Mouse (Mus musculus) ES-Bruce4 (cell line): ENCODE results near the gene Actl11. TPM values are rescaled to one million over a fixed set of nuclear protein-coding genes. Genes with fewer than 3 reads are reported as not detected.
A peak's percentile ranks its signal among the peaks of the same experiment; 100 is the strongest.

Experiments used
- H3K27ac ChIP-seq: 2 replicates; pipeline ENCODE4 v1.5.1; 2012; ENCODE audit warnings: low read length, inconsistent platforms; ENCODE audit not compliant: insufficient read depth
- H3K27me3 ChIP-seq: 2 replicates; pipeline ENCODE4 v1.6.1; 2012; ENCODE audit warnings: mild to moderate bottlenecking, low read length, inconsistent platforms; ENCODE audit not compliant: control insufficient read depth, poor library complexity, insufficient read depth, severe bottlenecking
- H3K36me3 ChIP-seq: 2 replicates; pipeline ENCODE4 v1.6.1; 2012; ENCODE audit warnings: inconsistent platforms, mild to moderate bottlenecking, low read length, moderate library complexity; ENCODE audit not compliant: control insufficient read depth, poor library complexity, insufficient read depth, severe bottlenecking
- H3K4me1 ChIP-seq: one replicate; pipeline ENCODE4 v1.8.1; 2011; ENCODE audit warnings: low read length; ENCODE audit not compliant: control insufficient read depth, insufficient read depth
- H3K4me3 ChIP-seq: 2 replicates; pipeline ENCODE4 v1.5.1; 2011; ENCODE audit warnings: low read depth, mild to moderate bottlenecking, low read length
- H3K9ac ChIP-seq: 2 replicates; pipeline ENCODE4 v1.6.1; 2012; ENCODE audit warnings: low read depth, mild to moderate bottlenecking, inconsistent platforms; ENCODE audit not compliant: poor library complexity, severe bottlenecking
- H3K9me3 ChIP-seq: replicated peaks from 2 replicates; pipeline ENCODE4 v1.6.1; 2012; ENCODE audit warnings: mild to moderate bottlenecking, low read length, inconsistent platforms; ENCODE audit not compliant: control insufficient read depth, poor library complexity, insufficient read depth, severe bottlenecking
- CTCF ChIP-seq: IDR thresholded peaks from one replicate; pipeline ENCODE4 v1.8.1; 2011; ENCODE audit warnings: low read depth, low read length
- EP300 ChIP-seq: IDR thresholded peaks from 2 replicates; pipeline ENCODE4 v1.6.1; 2011; ENCODE audit warnings: low read depth, low read length; ENCODE audit not compliant: insufficient read depth
- POLR2A ChIP-seq: IDR thresholded peaks from one replicate; pipeline ENCODE4 v1.8.1; 2011; ENCODE audit warnings: low read length; ENCODE audit not compliant: insufficient read depth
- polyA plus RNA-seq: library from polyadenylated mRNA; stranded (reverse); fragments of >200 nt; gene quantifications from 2 replicates; pipeline ENCODE4 v1.2.4, GENCODE M21; 2011; ENCODE audit warnings: low read depth; ENCODE audit not compliant: missing spikeins, insufficient read depth, insufficient read length

Actl11 gene
- polyA plus RNA-seq, 1 experiment: not detected

- no peaks in the 10 kb centered on the region for H3K27me3 ChIP-seq
- H3K36me3 ChIP-seq: no peaks in the 10 kb centered on the region
- H3K4me1 ChIP-seq: peaks cover 2% of the 10 kb centered on the region
- TF ChIP-seq EP300 (no peak), CTCF (no peak), POLR2A (no peak)
- no peak overlapping the region for H3K27ac ChIP-seq
- no peaks in the 10 kb centered on the region for H3K9me3 ChIP-seq
- H3K4me3 ChIP-seq: no peak overlapping the region
- no peak overlapping the region for H3K9ac ChIP-seq
Measured at GRCm38 (mm10) chr9:107917895-107918608, 10.2 kb upstream of the Actl11 start.

- H3K4me3 ChIP-seq: no peak overlapping the region
- H3K9ac ChIP-seq: no peak overlapping the region
- no peaks in the 10 kb centered on the region for H3K9me3 ChIP-seq
- H3K27me3 ChIP-seq: no peaks in the 10 kb centered on the region
- no peak overlapping the region for H3K27ac ChIP-seq
- H3K4me1 ChIP-seq: peaks cover 2% of the 10 kb centered on the region
- no peaks in the 10 kb centered on the region for H3K36me3 ChIP-seq
- TF ChIP-seq CTCF (no peak), POLR2A (no peak), EP300 (no peak)
Measured at GRCm38 (mm10) chr9:107918884-107919283, 9.4 kb upstream of the Actl11 start.

- Histone ChIP-seq H3K27me3 (no peaks in the 10 kb centered on the region), H3K36me3 (no peaks in the 10 kb centered on the region), H3K9me3 (no peaks in the 10 kb centered on the region), H3K27ac (no peak overlapping the region), H3K4me1 (peaks cover 2% of the 10 kb centered on the region), H3K4me3 (no peak overlapping the region), H3K9ac (no peak overlapping the region)
- TF ChIP-seq CTCF: no peak
- no peak for TF ChIP-seq EP300
- no peak for TF ChIP-seq POLR2A
Measured at GRCm38 (mm10) chr9:107919441-107919840, 8.8 kb upstream of the Actl11 start.

- H3K9me3 ChIP-seq: no peaks in the 10 kb centered on the region
- no peak overlapping the region for H3K27ac ChIP-seq
- no peaks in the 10 kb centered on the region for H3K27me3 ChIP-seq
- peak; percentile 79 for TF ChIP-seq CTCF
- no peak for TF ChIP-seq EP300
- no peaks in the 10 kb centered on the region for H3K36me3 ChIP-seq
- H3K4me1 ChIP-seq: no peaks in the 10 kb centered on the region
- no peak overlapping the region for H3K9ac ChIP-seq
- no peak overlapping the region for H3K4me3 ChIP-seq
Measured at GRCm38 (mm10) chr9:107923021-107923420, 5.2 kb upstream of the Actl11 start.

- Histone ChIP-seq H3K9ac (no peak overlapping the region), H3K4me1 (no peaks in the 10 kb centered on the region), H3K36me3 (no peaks in the 10 kb centered on the region), H3K27ac (no peak overlapping the region), H3K4me3 (no peak overlapping the region), H3K27me3 (no peaks in the 10 kb centered on the region), H3K9me3 (no peaks in the 10 kb centered on the region)
- TF ChIP-seq EP300 (no peak), CTCF (no peak), POLR2A (no peak)
Measured at GRCm38 (mm10) chr9:107923956-107924355, 4.3 kb upstream of the Actl11 start.

- Histone ChIP-seq H3K27me3 (no peaks in the 10 kb centered on the region), H3K36me3 (no peaks in the 10 kb centered on the region), H3K27ac (no peak overlapping the region), H3K4me3 (no peak overlapping the region), H3K9me3 (no peaks in the 10 kb centered on the region), H3K9ac (no peak overlapping the region), H3K4me1 (no peaks in the 10 kb centered on the region)
- TF ChIP-seq POLR2A: no peak
- TF ChIP-seq EP300: no peak
- TF ChIP-seq CTCF: no peak
Measured at GRCm38 (mm10) chr9:107925251-107925650, 3.0 kb upstream of the Actl11 start.
